Mouse (Mus musculus) gastrocnemius, adult 8-10 months (tissue): Measurements from ENCODE around the gene Cdc42bpg. TPM values are rescaled to one million over a fixed set of nuclear protein-coding genes. Genes with fewer than 3 reads are reported as not detected.

Source experiments
- DNase-seq, 2 experiments: peaks; one replicate each; pipeline ENCODE4 v3.0.0; 2022; ENCODE audit warnings: low spot score in 2 of 2
- microRNA-seq: library from miRNA; unstranded; fragments of <30 nt; microRNA quantifications from one replicate; pipeline ENCODE4 v1.2.0, GENCODE M21; 2022
- total RNA-seq, 4 experiments: library from RNA; stranded (reverse); gene quantifications; 2 replicates each; pipeline ENCODE4 v1.2.4; 2022

Gene Cdc42bpg
- total RNA-seq, 4 experiments from 2014 or later = 7.6 to 11.5 (median 8.5) TPM

GRCm38 (mm10) chr19:6347615-6348014 lies 41.4 kb downstream of the Cdc42bpg start:
- DNase-seq = no peak

- DNase-seq = no peak
Observed at GRCm38 (mm10) chr19:6348717-6349116, 42.5 kb downstream of the Cdc42bpg start.

- DNase-seq = no peak
Observed at GRCm38 (mm10) chr19:6349215-6349983, 43.1 kb downstream of the Cdc42bpg start.

GRCm38 (mm10) chr19:6351431-6352106 lies 45.3 kb downstream of the Cdc42bpg start:
- DNase-seq = no peak

- DNase-seq = no peak
Observed at GRCm38 (mm10) chr19:6352107-6352505, 45.9 kb downstream of the Cdc42bpg start.

GRCm38 (mm10) chr19:6354030-6354429 lies 47.8 kb downstream of the Cdc42bpg start:
- DNase-seq = no peak

GRCm38 (mm10) chr19:6361291-6361690 lies 55.0 kb downstream of the Cdc42bpg start:
- no peak for DNase-seq

- DNase-seq = no peak
Observed at GRCm38 (mm10) chr19:6363091-6363410, 56.8 kb downstream of the Cdc42bpg start.

GRCm38 (mm10) chr19:6363411-6364240 lies 57.4 kb downstream of the Cdc42bpg start, which contains the start of gene Sf1:
Gene Sf1, plus strand, starts transcription at chr19:6363690.
- peak; percentile 99 to 100 for DNase-seq

- peak; percentile 85 to 90 for DNase-seq
Observed at GRCm38 (mm10) chr19:6364317-6364725, 58.1 kb downstream of the Cdc42bpg start.

GRCm38 (mm10) chr19:6364842-6365241 lies 58.6 kb downstream of the Cdc42bpg start:
- DNase-seq = no peak

- no peak for DNase-seq
Observed at GRCm38 (mm10) chr19:6370175-6370574, 63.9 kb downstream of the Cdc42bpg start.

GRCm38 (mm10) chr19:6372433-6372832 lies 66.2 kb downstream of the Cdc42bpg start:
- no peak for DNase-seq

GRCm38 (mm10) chr19:6373539-6374400 lies 67.5 kb downstream of the Cdc42bpg start:
- DNase-seq = peak; percentile 76 to 80

GRCm38 (mm10) chr19:6374571-6374970 lies 68.3 kb downstream of the Cdc42bpg start:
- no peak for DNase-seq

Small RNA genes lying within 50 kb of the gene (microRNA-seq; reads per million reads assigned to microRNA genes)
- 25.8 reads per million, percentile 26 among the genes with 10 or more reads in this experiment for gene Mir192
- 16.6 reads per million, percentile 14 among the genes with 10 or more reads in this experiment for gene Mir194-2
- gene Mir6989 = not detected

Other genes with a start within 250 kb of the Cdc42bpg start
- gene Mrpl49, start 248.7 kb upstream of the Cdc42bpg start, total RNA-seq = 10 to 100 TPM; 21.2 to 23.0 (median 22.3) TPM
- 100 to 1,000 TPM; 428 to 532 (median 479) TPM for gene Fau, start 248.6 kb upstream of the Cdc42bpg start, total RNA-seq
- gene Znhit2, start 245.3 kb upstream of the Cdc42bpg start, total RNA-seq = 10 to 100 TPM; 10.2 to 11.3 (median 11.0) TPM
- gene Tm7sf2, start 238.1 kb upstream of the Cdc42bpg start, total RNA-seq = 1 to 10 TPM; 2.5 to 5.5 (median 4.0) TPM
- 10 to 100 TPM; 17.0 to 23.5 (median 20.4) TPM for gene Vps51, start 229.2 kb upstream of the Cdc42bpg start, total RNA-seq
- not detected for gene Tmem262, start 226.4 kb upstream of the Cdc42bpg start, total RNA-seq
- gene Gm28374, start 224.2 kb upstream of the Cdc42bpg start, total RNA-seq = not detected
- gene Zfpl1, start 221.5 kb upstream of the Cdc42bpg start, total RNA-seq = 10 to 100 TPM; 11.0 to 15.0 (median 11.7) TPM
- gene Cdca5, start 221.5 kb upstream of the Cdc42bpg start, total RNA-seq = not detected
- gene AC131692.1, start 212.0 kb upstream of the Cdc42bpg start, total RNA-seq = not detected
- gene Naaladl1, start 200.7 kb upstream of the Cdc42bpg start, total RNA-seq = not detected
- 10 to 100 TPM in 3 of 4 experiments, 1 to 10 TPM in 1; 8.8 to 11.4 (median 11.3) TPM for gene Sac3d1, start 187.8 kb upstream of the Cdc42bpg start, total RNA-seq
- 10 to 100 TPM in 2 of 4 experiments, 1 to 10 TPM in 2; 8.0 to 10.9 (median 9.7) TPM for gene Snx15, start 178.2 kb upstream of the Cdc42bpg start, total RNA-seq
- gene Batf2, start 165.5 kb upstream of the Cdc42bpg start, total RNA-seq = under 1 TPM; 0.24 to 0.44 (median 0.41) TPM
- gene Arl2, start 164.9 kb upstream of the Cdc42bpg start, total RNA-seq = 10 to 100 TPM; 68.5 to 81.8 (median 69.9) TPM
- gene Majin, start 122.1 kb upstream of the Cdc42bpg start, total RNA-seq = not detected
- gene Gpha2, start 80.1 kb upstream of the Cdc42bpg start, total RNA-seq = not detected
- gene Ppp2r5b, start 70.6 kb upstream of the Cdc42bpg start, total RNA-seq = 10 to 100 TPM; 34.2 to 39.2 (median 36.4) TPM
- gene Atg2a, start 64.8 kb upstream of the Cdc42bpg start, total RNA-seq = 10 to 100 TPM; 16.5 to 18.9 (median 18.6) TPM
- 10 to 100 TPM; 24.1 to 29.2 (median 26.5) TPM for gene Ehd1, start 29.7 kb upstream of the Cdc42bpg start, total RNA-seq
- gene Men1, start 28.5 kb downstream of the Cdc42bpg start, total RNA-seq = 1 to 10 TPM; 5.3 to 7.9 (median 6.3) TPM
- 10 to 100 TPM in 1 of 4 experiments, 1 to 10 TPM in 3; 6.9 to 10.7 (median 8.0) TPM for gene Map4k2, start 34.7 kb downstream of the Cdc42bpg start, total RNA-seq
- gene Sf1, start 57.2 kb downstream of the Cdc42bpg start, total RNA-seq = 10 to 100 TPM; 69.0 to 88.0 (median 73.8) TPM
- 1,000 to 10,000 TPM; 8,302 to 9,332 (median 8,668) TPM for gene Pygm, start 77.9 kb downstream of the Cdc42bpg start, total RNA-seq
- 10 to 100 TPM in 2 of 4 experiments, 1 to 10 TPM in 2; 7.4 to 19.6 (median 11.1) TPM for gene Rasgrp2, start 92.9 kb downstream of the Cdc42bpg start, total RNA-seq
- gene Nrxn2, start 112.3 kb downstream of the Cdc42bpg start, total RNA-seq = 1 to 10 TPM in 2 of 4 experiments, under 1 TPM in 2; 0.31 to 1.8 (median 1.0) TPM
- not detected for gene Slc22a12, start 236.6 kb downstream of the Cdc42bpg start, total RNA-seq